Mouse (Mus musculus) cerebellum, adult 11-12 months (tissue): ENCODE data around the gene Smoc2.

Experiments
- DNase-seq: peaks from one replicate; pipeline ENCODE4 v3.0.0; 2022

Gene Smoc2

DNA sequence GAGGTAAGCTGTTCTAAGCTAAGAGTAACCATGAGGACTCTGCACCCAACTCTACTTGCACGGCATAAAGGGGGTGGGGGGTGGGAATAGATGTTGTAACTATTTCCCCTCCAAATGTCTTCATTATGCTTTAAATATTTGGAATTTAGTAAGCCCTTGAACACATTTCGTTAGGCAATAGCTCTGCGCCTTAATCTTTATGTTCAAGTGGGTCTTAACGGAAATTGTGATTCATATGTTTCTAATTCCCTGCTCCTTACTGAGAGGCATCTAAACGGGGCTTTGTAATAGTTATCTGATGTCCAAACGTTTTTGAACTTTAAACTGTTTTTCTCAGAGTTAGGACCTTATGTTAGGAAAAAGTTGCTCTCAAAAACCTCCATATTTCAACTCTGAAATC is 147.2 kb downstream of the Smoc2 start:
- DNase-seq = no peak

DNA sequence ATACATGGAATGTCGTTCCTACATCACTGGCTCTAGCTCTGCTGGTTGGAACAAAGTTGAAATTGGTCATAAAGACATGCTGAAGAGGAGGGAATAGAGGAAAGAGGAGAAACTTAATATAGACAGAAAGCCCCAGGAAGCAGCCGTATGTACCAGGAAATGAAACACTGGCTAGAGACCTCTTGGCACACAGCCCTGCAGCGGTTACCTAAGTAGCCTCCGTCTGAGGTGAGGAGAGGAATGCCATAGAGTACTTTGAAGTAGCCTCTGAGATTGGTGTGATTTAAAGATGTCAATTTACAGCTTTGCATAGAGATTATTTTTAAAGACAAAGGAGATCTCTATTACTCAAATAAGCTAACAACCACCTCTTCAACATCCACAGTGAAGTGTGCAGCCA is 155.4 kb downstream of the Smoc2 start:
- DNase-seq = no peak

DNA sequence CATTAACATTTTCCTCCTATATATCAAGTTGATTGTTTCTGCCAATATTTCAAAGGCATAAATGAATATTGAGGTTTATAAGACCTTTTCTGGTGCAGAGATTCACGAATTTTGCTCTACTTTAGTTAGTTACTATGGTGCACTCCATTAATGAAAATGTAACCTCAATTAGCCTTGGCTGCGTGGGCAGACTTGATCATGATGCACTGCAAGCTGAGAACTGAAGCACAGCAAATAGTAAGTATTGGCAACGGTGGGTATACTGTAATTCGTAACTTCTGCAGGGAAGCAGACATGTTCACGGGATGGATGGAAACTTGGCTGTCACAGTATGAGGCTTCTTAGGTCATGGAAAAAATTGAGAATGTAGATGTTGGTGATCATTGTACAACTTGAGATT is 166.3 kb downstream of the Smoc2 start:
- DNase-seq = no peak

- DNase-seq = no peak
These were observed 168.0 kb downstream of the Smoc2 start for GRCm38 (mm10) chr17:14447275-14447674.
